Mouse (Mus musculus): Measurements from ENCODE around the gene Slc38a9.

DNA sequence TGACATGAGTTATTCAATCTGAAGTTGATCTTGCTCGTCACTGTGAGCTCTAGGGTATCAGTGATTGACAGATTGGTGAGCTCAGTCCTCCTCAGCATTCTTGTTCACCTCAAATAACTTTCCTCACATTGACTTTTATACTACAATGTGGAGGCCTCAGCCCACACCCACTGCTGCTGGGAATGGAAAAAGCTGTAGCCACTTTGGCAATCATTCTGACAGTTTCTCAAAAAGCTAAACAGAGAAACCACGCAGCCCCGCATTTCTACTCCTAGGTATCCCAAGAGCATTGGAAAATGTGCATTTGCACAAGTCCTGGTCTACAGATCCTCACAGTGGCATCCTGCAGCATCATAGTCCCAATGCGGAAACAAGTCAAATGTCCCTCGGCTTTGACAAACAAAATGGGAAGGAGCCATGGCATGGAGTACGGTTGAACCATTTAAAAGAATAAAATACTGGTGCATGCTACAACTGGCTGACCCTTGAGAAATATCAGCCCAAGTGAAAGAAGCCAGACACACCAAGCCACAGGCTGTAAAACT, 98.1 kb downstream of the Slc38a9 start:
- TF ChIP-seq CTCF (IDR thresholded peaks at IDR 0.05; ENCODE audit: borderline replicate concordance, insufficient read depth, low read length) (no peak), POLR2A (IDR thresholded peaks at IDR 0.05; ENCODE audit: low read depth, low read length) (no peak)
